Mouse (Mus musculus): ENCODE results near the gene Pkd1.

DNA sequence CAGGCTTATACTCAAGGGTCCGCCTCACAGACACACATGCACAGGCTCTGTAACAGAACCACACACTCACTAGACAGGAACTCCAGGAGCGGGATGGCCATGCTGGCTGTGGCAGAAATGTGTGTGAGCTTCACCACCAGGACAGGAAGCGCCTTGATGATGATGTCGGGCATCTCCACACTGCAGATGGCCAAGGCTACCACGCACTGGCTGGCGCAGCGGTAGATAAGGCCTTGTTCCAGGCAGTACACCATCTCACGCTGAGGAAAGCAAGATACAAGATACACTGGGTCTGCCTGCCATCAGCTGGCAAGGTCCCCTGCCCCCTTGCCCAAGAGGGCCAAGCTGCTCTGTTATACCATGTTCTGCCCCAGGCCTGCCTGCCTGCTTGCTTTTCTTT is 59.2 kb downstream of the Pkd1 start:
- TF ChIP-seq CTCF (IDR thresholded peaks at IDR 0.05) (no peak), POLR2A (IDR thresholded peaks at IDR 0.05; ENCODE audit: insufficient read depth, low read depth, low read length) (no peak), EP300 (IDR thresholded peaks at IDR 0.05; ENCODE audit: insufficient read depth, low read depth, low read length) (no peak)
